Mouse (Mus musculus) T-helper 1 cell (primary cell): ENCODE measurements around the gene Syngr3.
"Not testable (repeated sequence)": the region's sequence is repeated elsewhere in the genome, so short reads cannot be mapped to it uniquely, and the experiment has no call there.

Source experiments
- in situ Hi-C: fragments of 300-600 bp; cut with MboI, MseI; formaldehyde crosslinking; loops from one replicate; pipeline ENCODE4 v1.15.1; 2025; ENCODE audit warnings: high pct_unique_total_duplicates

The Syngr3 gene

GRCm38 (mm10) chr17:24689251-24690081 is at the start of gene Syngr3:
Syngr3 (minus strand) TSS chr17:24689955.
- in situ Hi-C loops, result no loop called here

GRCm38 (mm10) chr17:24738238-24738637 is 48.5 kb upstream of the Syngr3 start:
- in situ Hi-C loops, result loop anchor here (5.0 kb wide), 1 partner anchor 229 kb away; no protein-coding TSS in a partner anchor

- in situ Hi-C loops, result loop anchor here (5.0 kb wide), 1 partner anchor 230 kb away; no protein-coding TSS in a partner anchor
Observed at GRCm38 (mm10) chr17:24737135-24737810, 47.5 kb upstream of the Syngr3 start.

GRCm38 (mm10) chr17:24736330-24737051 is 46.7 kb upstream of the Syngr3 start, which contains the start of gene Msrb1:
Msrb1 (plus strand) TSS chr17:24736642.
- in situ Hi-C loops, result loop anchor here (5.0 kb wide), 1 partner anchor 231 kb away; no protein-coding TSS in a partner anchor

- in situ Hi-C loops, result loop anchor here (5.0 kb wide), 1 partner anchor 232 kb away; no protein-coding TSS in a partner anchor
Observed at GRCm38 (mm10) chr17:24735446-24735845, 45.7 kb upstream of the Syngr3 start.

- in situ Hi-C loops, result no loop called here
Observed at GRCm38 (mm10) chr17:24734513-24734912, 44.8 kb upstream of the Syngr3 start.

- in situ Hi-C loops, result no loop called here
Observed at GRCm38 (mm10) chr17:24733434-24734050, 43.8 kb upstream of the Syngr3 start.

- in situ Hi-C loops, result no loop called here
Observed at GRCm38 (mm10) chr17:24732233-24732935, 42.6 kb upstream of the Syngr3 start.

- in situ Hi-C loops, result no loop called here
Observed at GRCm38 (mm10) chr17:24730787-24731186, 41.0 kb upstream of the Syngr3 start.

- in situ Hi-C loops, result no loop called here
Observed at GRCm38 (mm10) chr17:24729067-24729466, 39.3 kb upstream of the Syngr3 start.

- in situ Hi-C loops, result no loop called here
Observed at GRCm38 (mm10) chr17:24728184-24728583, 38.4 kb upstream of the Syngr3 start.

GRCm38 (mm10) chr17:24727618-24728017 is 37.9 kb upstream of the Syngr3 start, which contains the start of gene Rpl3l:
Rpl3l (plus strand) TSS chr17:24727820.
- in situ Hi-C loops, result no loop called here

GRCm38 (mm10) chr17:24725637-24726390 is 36.1 kb upstream of the Syngr3 start:
- in situ Hi-C loops, result no loop called here

- in situ Hi-C loops, result no loop called here
Observed at GRCm38 (mm10) chr17:24724184-24724583, 34.4 kb upstream of the Syngr3 start, which contains the start of gene Ndufb10. Ndufb10 (minus strand) TSS chr17:24724478.

- in situ Hi-C loops, result no loop called here
Observed at GRCm38 (mm10) chr17:24723881-24724180, 34.1 kb upstream of the Syngr3 start.

- in situ Hi-C loops, result no loop called here
Observed at GRCm38 (mm10) chr17:24723122-24723880, 33.5 kb upstream of the Syngr3 start.

- in situ Hi-C loops, result no loop called here
Observed at GRCm38 (mm10) chr17:24722220-24722924, 32.6 kb upstream of the Syngr3 start.

- in situ Hi-C loops, result not testable (repeated sequence)
Observed at GRCm38 (mm10) chr17:24721383-24721955, 31.7 kb upstream of the Syngr3 start.
